Mouse (Mus musculus) heart, postnatal 0 days (tissue): ENCODE measurements around the gene Cpm.

Source experiments
- CTCF ChIP-seq: IDR thresholded peaks from 2 replicates; pipeline ENCODE4 v1.5.1; 2016; ENCODE audit warnings: antibody characterized with exemption, control low read depth, low read depth
- EP300 ChIP-seq: IDR thresholded peaks from 2 replicates; pipeline ENCODE4 v1.6.1; 2016; ENCODE audit warnings: antibody characterized with exemption, low read depth

- no peak for TF ChIP-seq EP300
- TF ChIP-seq CTCF, result no peak
Measured at GRCm38 (mm10) chr10:117648643-117649042, 19.3 kb downstream of the Cpm start.
